Mouse (Mus musculus): ENCODE measurements at regions not wholly inside any gene's neighbourhood (a gene's known extent, or its start where the extent isn't known, plus 50 kb on each side); places are given as distances from the start of the nearest gene placed in this dataset.

GRCm38 (mm10) chr15:88532008-88532407 is 68.1 kb upstream of the Zdhhc25 start:
- TF ChIP-seq GATA1 (IDR thresholded peaks at IDR 0.05; ENCODE audit: borderline replicate concordance, low read length) = no peak
- TF ChIP-seq FLI1 (IDR thresholded peaks at IDR 0.05; ENCODE audit: low read length) = no peak
